Mouse (Mus musculus) C2C12 (cell line): Measurements from ENCODE around the gene Nfatc2ip. TPM values are rescaled to one million over a fixed set of nuclear protein-coding genes. Genes with fewer than 3 reads are reported as not detected.

ENCODE experiments used
- H3K27me3 ChIP-seq: one replicate; pipeline ENCODE4 v1.6.1; 2011; ENCODE audit not compliant: control insufficient read depth, insufficient read depth, insufficient read length
- H3K36me3 ChIP-seq: one replicate; pipeline ENCODE4 v1.6.1; 2011; ENCODE audit not compliant: control insufficient read depth, insufficient read depth
- H3K4me3 ChIP-seq: one replicate; pipeline ENCODE4 v1.5.1; 2011; ENCODE audit warnings: mild to moderate bottlenecking, control low read depth; ENCODE audit not compliant: poor library complexity, insufficient read depth, severe bottlenecking
- H3K79me2 ChIP-seq: one replicate; pipeline ENCODE4 v1.6.1; 2011; ENCODE audit not compliant: control insufficient read depth, insufficient read depth
- H3K79me3 ChIP-seq: one replicate; pipeline ENCODE4 v1.6.1; 2011; ENCODE audit warnings: low read depth, control low read depth
- H3ac ChIP-seq: one replicate; pipeline ENCODE3; 2011; ENCODE audit warnings: low read depth; ENCODE audit not compliant: control insufficient read depth, insufficient read length
- CEBPB ChIP-seq: IDR thresholded peaks from one replicate; pipeline ENCODE4 v1.6.1; 2011; ENCODE audit warnings: low read depth, mild to moderate bottlenecking, control low read depth, moderate library complexity
- CTCF ChIP-seq: IDR thresholded peaks from one replicate; pipeline ENCODE4 v1.5.1; 2011; ENCODE audit not compliant: control insufficient read depth, insufficient read depth, insufficient read length
- FOSL1 ChIP-seq: IDR thresholded peaks from one replicate; pipeline ENCODE4 v1.8.0; 2011; ENCODE audit warnings: mild to moderate bottlenecking, low read length; ENCODE audit not compliant: poor library complexity, insufficient read depth, severe bottlenecking
- MAX ChIP-seq: IDR thresholded peaks from one replicate; pipeline ENCODE4 v1.6.1; 2011; ENCODE audit warnings: mild to moderate bottlenecking, control low read depth
- MYOD1 ChIP-seq: IDR thresholded peaks from one replicate; pipeline ENCODE4 v1.6.1; 2011; ENCODE audit warnings: low read depth; ENCODE audit not compliant: control insufficient read depth, insufficient read length
- MYOG ChIP-seq: IDR thresholded peaks from one replicate; pipeline ENCODE4 v1.6.1; 2011; ENCODE audit not compliant: control insufficient read depth, insufficient read length; ENCODE audit errors: extremely low read depth
- USF1 ChIP-seq: IDR thresholded peaks from one replicate; pipeline ENCODE4 v1.6.1; 2011; ENCODE audit warnings: low read depth, mild to moderate bottlenecking, control low read depth, moderate library complexity
- polyA plus RNA-seq: library from polyadenylated mRNA; unstranded; fragments of >200 nt; fragmentation: generic; extraction: Trizol; gene quantifications from one replicate; pipeline ENCODE4 v1.2.1, GENCODE M21; 2012; ENCODE audit warnings: missing spikeins

The Nfatc2ip gene
- polyA plus RNA-seq, 1 experiment, result 6.2 TPM

GRCm38 (mm10) chr7:126440134-126440533 lies 43.6 kb upstream of the Nfatc2ip start:
- peaks cover 24% of the 10 kb centered on the region for H3K36me3 ChIP-seq
- TF ChIP-seq FOSL1 (no peak), MYOG (no peak), MYOD1 (no peak), MAX (no peak), USF1 (no peak)
- H3K4me3 ChIP-seq, result no peak overlapping the region
- no peaks in the 10 kb centered on the region for H3K79me3 ChIP-seq
- no peaks in the 10 kb centered on the region for H3K27me3 ChIP-seq
- no peaks in the 10 kb centered on the region for H3K79me2 ChIP-seq
- H3ac ChIP-seq, result no peak overlapping the region

DNA sequence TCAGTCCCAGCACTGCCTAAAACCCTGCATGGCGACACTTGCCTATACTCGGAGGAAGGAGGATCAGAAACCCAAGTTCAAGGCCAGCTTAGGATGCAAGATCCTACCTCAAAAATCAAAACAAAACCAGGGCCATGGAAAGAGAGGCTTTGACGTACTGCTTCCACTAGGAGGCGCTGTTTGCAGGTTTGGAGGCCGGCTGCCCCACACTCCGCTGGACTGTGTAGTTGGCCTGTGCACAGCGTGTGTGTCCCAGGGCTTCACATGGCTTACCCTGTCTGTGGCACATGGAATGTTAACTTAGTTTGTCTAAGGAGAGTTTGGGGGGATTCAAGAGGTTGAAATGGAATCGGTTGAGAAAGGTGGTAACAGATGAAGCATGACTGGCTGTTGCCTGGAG lies 40.3 kb upstream of the Nfatc2ip start:
- H3K36me3 ChIP-seq, result peaks cover 18% of the 10 kb centered on the region
- no peaks in the 10 kb centered on the region for H3K27me3 ChIP-seq
- H3K79me2 ChIP-seq, result no peaks in the 10 kb centered on the region
- TF ChIP-seq CTCF, result peak; percentile 91
- no peak for TF ChIP-seq USF1
- H3K4me3 ChIP-seq, result no peak overlapping the region
- no peak overlapping the region for H3ac ChIP-seq
- H3K79me3 ChIP-seq, result no peaks in the 10 kb centered on the region

GRCm38 (mm10) chr7:126435801-126436200 lies 39.3 kb upstream of the Nfatc2ip start:
- no peak overlapping the region for H3K4me3 ChIP-seq
- H3ac ChIP-seq, result no peak overlapping the region
- TF ChIP-seq MAX, result no peak
- TF ChIP-seq CTCF, result no peak
- no peak for TF ChIP-seq MYOD1
- no peak for TF ChIP-seq USF1
- TF ChIP-seq MYOG, result no peak
- TF ChIP-seq FOSL1, result no peak
- TF ChIP-seq CEBPB, result no peak
- H3K36me3 ChIP-seq, result peaks cover 25% of the 10 kb centered on the region
- no peaks in the 10 kb centered on the region for H3K79me3 ChIP-seq
- no peaks in the 10 kb centered on the region for H3K27me3 ChIP-seq
- no peaks in the 10 kb centered on the region for H3K79me2 ChIP-seq

GRCm38 (mm10) chr7:126434726-126435125 lies 38.2 kb upstream of the Nfatc2ip start:
- Histone ChIP-seq H3K27me3 (no peaks in the 10 kb centered on the region), H3K4me3 (no peak overlapping the region), H3K36me3 (peaks cover 25% of the 10 kb centered on the region), H3K79me3 (no peaks in the 10 kb centered on the region), H3ac (no peak overlapping the region), H3K79me2 (no peaks in the 10 kb centered on the region)
- TF ChIP-seq FOSL1 (no peak), CTCF (no peak), MYOG (no peak), USF1 (no peak), MYOD1 (no peak), MAX (no peak), CEBPB (no peak)

GRCm38 (mm10) chr7:126430167-126430566 lies 33.6 kb upstream of the Nfatc2ip start:
- Histone ChIP-seq H3K79me2 (no peaks in the 10 kb centered on the region), H3K36me3 (peaks cover 20% of the 10 kb centered on the region), H3K27me3 (no peaks in the 10 kb centered on the region), H3K79me3 (no peaks in the 10 kb centered on the region), H3K4me3 (no peak overlapping the region), H3ac (no peak overlapping the region)
- TF ChIP-seq CEBPB, result no peak
- no peak for TF ChIP-seq MYOD1
- TF ChIP-seq USF1, result no peak
- no peak for TF ChIP-seq FOSL1
- TF ChIP-seq MYOG, result no peak
- TF ChIP-seq CTCF, result no peak
- TF ChIP-seq MAX, result no peak

DNA sequence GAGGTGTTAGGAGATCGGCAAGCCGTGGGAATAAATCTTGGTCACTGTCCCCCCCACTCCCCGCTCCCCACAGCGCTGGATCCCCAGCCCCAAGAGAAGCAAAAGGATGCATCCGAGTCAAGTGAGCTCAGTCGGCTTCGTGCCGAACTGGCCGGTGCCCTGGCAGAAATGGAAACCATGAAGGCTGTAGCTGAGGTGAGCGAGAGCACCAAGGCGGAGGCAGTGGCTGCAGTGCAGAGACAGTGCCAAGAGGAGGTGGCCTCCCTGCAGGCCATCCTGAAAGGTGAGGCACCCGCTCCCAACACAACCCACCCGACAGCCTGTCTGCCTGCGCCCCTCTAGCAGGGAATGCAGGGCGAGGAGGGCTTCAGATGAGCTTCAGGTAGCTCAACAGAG lies 33.0 kb upstream of the Nfatc2ip start:
- peak overlapping the region; percentile 67 for H3ac ChIP-seq
- H3K27me3 ChIP-seq, result no peaks in the 10 kb centered on the region
- H3K79me2 ChIP-seq, result no peaks in the 10 kb centered on the region
- peak overlapping the region; percentile 37 for H3K4me3 ChIP-seq
- H3K36me3 ChIP-seq, result peaks cover 14% of the 10 kb centered on the region
- H3K79me3 ChIP-seq, result no peaks in the 10 kb centered on the region
- TF ChIP-seq FOSL1 (no peak), MAX (no peak), CEBPB (no peak), USF1 (no peak), CTCF (no peak), MYOD1 (no peak), MYOG (no peak)
